Mouse (Mus musculus) G1E (cell line): ENCODE measurements around the gene Ercc4.

Source experiments
- CTCF ChIP-seq: IDR thresholded peaks from 2 replicates; pipeline ENCODE4 v1.5.1; 2012; ENCODE audit warnings: low read depth, low read length, inconsistent platforms, mixed read lengths
- GATA1 ChIP-seq: IDR thresholded peaks from 2 replicates; pipeline ENCODE4 v1.6.1; 2012; ENCODE audit warnings: borderline replicate concordance, low read length, inconsistent platforms, mixed read lengths
- GATA2 ChIP-seq: IDR thresholded peaks from 2 replicates; pipeline ENCODE4 v1.6.1; 2012; ENCODE audit warnings: low read depth, low read length, inconsistent platforms, borderline replicate concordance
- POLR2AphosphoS5 ChIP-seq: IDR thresholded peaks from 2 replicates; pipeline ENCODE4 v1.6.1; 2012; ENCODE audit warnings: low read depth, low read length, inconsistent platforms; ENCODE audit not compliant: insufficient replicate concordance

DNA sequence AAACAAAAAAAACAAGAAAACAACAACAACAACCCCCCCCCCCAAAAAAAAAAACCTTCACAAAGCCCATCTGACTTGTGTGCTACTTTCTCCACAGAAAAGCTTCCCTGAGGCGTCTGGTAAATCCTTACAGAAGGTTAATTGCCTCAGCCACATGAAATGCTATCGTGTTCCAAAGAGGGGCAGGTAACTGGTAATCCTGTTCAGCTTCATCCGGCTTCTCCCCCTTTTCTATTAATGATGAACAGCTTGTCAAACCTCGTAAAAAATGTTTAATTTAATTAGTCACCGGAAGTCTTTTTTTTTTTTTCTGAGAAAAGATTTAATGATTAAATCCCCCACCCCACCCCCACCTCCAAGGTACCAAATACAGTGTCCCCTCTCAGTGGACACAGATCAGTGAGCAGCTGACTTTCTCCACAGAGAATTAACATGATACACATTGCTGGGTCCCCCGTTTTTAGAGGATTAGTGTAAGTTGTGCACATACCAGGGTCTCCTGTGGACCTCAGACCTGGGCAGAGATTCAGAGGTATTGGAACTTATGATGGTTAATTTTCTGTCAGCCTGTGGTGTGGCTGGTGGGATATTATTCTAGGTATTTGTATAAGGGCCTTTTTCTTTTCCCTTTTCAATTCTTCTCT is 26.2 kb upstream of the Ercc4 start:
- TF ChIP-seq CTCF: no peak
- TF ChIP-seq POLR2AphosphoS5: no peak
- TF ChIP-seq GATA2: no peak
- no peak for TF ChIP-seq GATA1
